Mouse (Mus musculus) liver, postnatal 0 days (tissue): Measurements from ENCODE around the gene Acot1. TPM values are rescaled to one million over a fixed set of nuclear protein-coding genes. Genes with fewer than 3 reads are reported as not detected.
A peak's percentile ranks its signal among the peaks of the same experiment; 100 is the strongest.

Experiments
- ATAC-seq: fragments of 200-750 bp; cut with Nextera tagmentation; 2 replicates; pipeline ENCODE4 v1.8.0; 2017; ENCODE audit warnings: mild to moderate bottlenecking, moderate library complexity
- DNase-seq: peaks from one replicate; pipeline ENCODE4 v3.0.0-alpha.2; 2016
- H3K27ac ChIP-seq: fragments of 300-500 bp; sonication (generic); 2 replicates; pipeline ENCODE4 v1.5.1; 2014; ENCODE audit warnings: antibody characterized with exemption, moderate library complexity, mild to moderate bottlenecking, low read depth
- H3K27me3 ChIP-seq: fragments of 300-500 bp; sonication (generic); 2 replicates; pipeline ENCODE4 v1.6.1; 2014; ENCODE audit warnings: low read length, control low read depth, mixed read lengths; ENCODE audit not compliant: insufficient read depth
- H3K36me3 ChIP-seq: fragments of 300-500 bp; sonication (generic); replicated peaks from 2 replicates; pipeline ENCODE4 v1.6.1; 2014; ENCODE audit warnings: mild to moderate bottlenecking, control low read depth, low read length, moderate library complexity, mixed read lengths; ENCODE audit not compliant: insufficient read depth
- H3K4me1 ChIP-seq: fragments of 300-500 bp; sonication (generic); 2 replicates; pipeline ENCODE4 v1.6.1; 2014; ENCODE audit warnings: antibody characterized with exemption, mild to moderate bottlenecking, control low read depth; ENCODE audit not compliant: insufficient read depth
- H3K4me2 ChIP-seq: fragments of 300-500 bp; sonication (generic); 2 replicates; pipeline ENCODE4 v1.6.1; 2014; ENCODE audit warnings: low read depth, mild to moderate bottlenecking, low read length, moderate library complexity, mixed read lengths
- H3K4me3 ChIP-seq: fragments of 300-500 bp; sonication (generic); 2 replicates; pipeline ENCODE4 v1.5.1; 2014; ENCODE audit warnings: low read depth, low read length
- H3K9ac ChIP-seq: fragments of 300-500 bp; sonication (generic); replicated peaks from 2 replicates; pipeline ENCODE4 v1.6.1; 2014; ENCODE audit warnings: mild to moderate bottlenecking, moderate library complexity
- H3K9me3 ChIP-seq: fragments of 300-500 bp; sonication (generic); 2 replicates; pipeline ENCODE4 v1.6.1; 2016; ENCODE audit warnings: mild to moderate bottlenecking, control low read depth, low read length, mixed read lengths
- CTCF ChIP-seq: sonication (generic); IDR thresholded peaks from 2 replicates; pipeline ENCODE4 v1.5.1; 2016; ENCODE audit warnings: antibody characterized with exemption, low read depth
- EP300 ChIP-seq: IDR thresholded peaks from 2 replicates; pipeline ENCODE4 v1.6.1; 2016; ENCODE audit warnings: antibody characterized with exemption, low read depth, mild to moderate bottlenecking
- WGBS: fragments of 180-500 bp; shearing (Covaris S2); extraction: QIAGEN DNeasy Blood & Tissue Kit; methylation state at CpG from one replicate; pipeline ENCODE4 v1.1.7; 2014; ENCODE audit not compliant: insufficient replicate concordance; 5-methylcytosine and 5-hydroxymethylcytosine counted together
- polyA plus RNA-seq: library from polyadenylated mRNA; unstranded; fragments of >200 nt; fragmentation: Nextera tagmentation; extraction: Ambion mirVana; gene quantifications from 2 replicates; pipeline ENCODE4 v1.2.1, GENCODE M21; 2015

The Acot1 gene
- polyA plus RNA-seq, 1 experiment from 2014 or later, result 87.8 TPM

- peak within 1 kb of the TSS; percentile 55 for H3K27ac ChIP-seq
- H3K27me3 ChIP-seq, result peaks cover 15% of the 10 kb centered on the region; the same call in 1 of the 2 replicates
- DNase-seq (no peak), ATAC-seq (no peak)
- H3K4me1 ChIP-seq, result 0 out of 2 replicates have a peak, but pooled peaks cover 4% of the 10 kb centered on the region
- H3K4me2 ChIP-seq, result peak within 1 kb of the TSS; percentile 65; the same call in 1 of the 2 replicates
- 29% methylated on average over 5 of the region's 5 CpGs for WGBS
- H3K9ac ChIP-seq, result peak within 1 kb of the TSS; percentile 11; the same call in 1 of the 2 replicates
- no peaks in the 10 kb centered on the region for H3K36me3 ChIP-seq
- H3K4me3 ChIP-seq, result 0 out of 2 replicates have a peak within 1 kb of the TSS, but pooled peaks have one; percentile 45
- TF ChIP-seq EP300 (no peak), CTCF (no peak)
- H3K9me3 ChIP-seq, result no peaks in the 10 kb centered on the region
Measured at GRCm38 (mm10) chr12:84051937-84052474, 42.7 kb downstream of the Acot1 start, which contains the start of gene Acot3. Acot3 (plus strand) TSS chr12:84052144.

- DNase-seq (no peak), ATAC-seq (peak; percentile 16; the same call in 1 of the 2 replicates)
- Histone ChIP-seq H3K4me3 (no peak overlapping the region), H3K27me3 (peaks cover 15% of the 10 kb centered on the region; the same call in 1 of the 2 replicates), H3K36me3 (no peaks in the 10 kb centered on the region), H3K27ac (peak overlapping the region; percentile 55), H3K9me3 (no peaks in the 10 kb centered on the region), H3K4me1 (0 out of 2 replicates have a peak, but pooled peaks cover 4% of the 10 kb centered on the region), H3K4me2 (peak overlapping the region; percentile 65; the same call in 1 of the 2 replicates), H3K9ac (peak overlapping the region; percentile 11; the same call in 1 of the 2 replicates)
- TF ChIP-seq EP300 (peak; percentile 4; the same call in 1 of the 2 replicates), CTCF (no peak)
- 66% methylated on average over 7 of the region's 7 CpGs for WGBS
Measured at GRCm38 (mm10) chr12:84052609-84053008, 43.3 kb downstream of the Acot1 start.

GRCm38 (mm10) chr12:84053173-84053572 is 43.9 kb downstream of the Acot1 start:
- no peak for TF ChIP-seq CTCF
- 0 out of 2 replicates have a peak, but pooled peaks have one; percentile 5 for TF ChIP-seq EP300
- Histone ChIP-seq H3K9ac (peak overlapping the region; percentile 60; the same call in 1 of the 2 replicates), H3K4me2 (peak overlapping the region; percentile 65), H3K27ac (peak overlapping the region; percentile 55), H3K9me3 (no peaks in the 10 kb centered on the region), H3K27me3 (peaks cover 15% of the 10 kb centered on the region; the same call in 1 of the 2 replicates), H3K36me3 (no peaks in the 10 kb centered on the region), H3K4me1 (0 out of 2 replicates have a peak, but pooled peaks cover 4% of the 10 kb centered on the region), H3K4me3 (peak overlapping the region; percentile 45)
- DNase-seq (peak; percentile 24), ATAC-seq (peak; percentile 62)
- whole genome bisulfite sequencing, result 15% methylated on average over 16 of the region's 16 CpGs

- DNase-seq (peak; percentile 50), ATAC-seq (peak; percentile 35)
- Histone ChIP-seq H3K4me1 (0 out of 2 replicates have a peak, but pooled peaks cover 4% of the 10 kb centered on the region), H3K9ac (peak overlapping the region; percentile 60), H3K36me3 (no peaks in the 10 kb centered on the region), H3K4me3 (peak overlapping the region; percentile 45), H3K9me3 (no peaks in the 10 kb centered on the region), H3K27me3 (peaks cover 15% of the 10 kb centered on the region; the same call in 1 of the 2 replicates), H3K4me2 (peak overlapping the region; percentile 65), H3K27ac (peak overlapping the region; percentile 55; the same call in 1 of the 2 replicates)
- 5% methylated on average over 28 of the region's 46 CpGs for WGBS
- TF ChIP-seq EP300, result no peak
- TF ChIP-seq CTCF, result peak; percentile 34; the same call in 1 of the 2 replicates
Measured at GRCm38 (mm10) chr12:84053679-84054391, 44.5 kb downstream of the Acot1 start.

GRCm38 (mm10) chr12:84060946-84061345 is 51.7 kb downstream of the Acot1 start:
- Histone ChIP-seq H3K27me3 (0 out of 2 replicates have a peak, but pooled peaks cover 2% of the 10 kb centered on the region), H3K4me1 (no peaks in the 10 kb centered on the region), H3K27ac (no peak overlapping the region), H3K4me2 (no peak overlapping the region), H3K4me3 (no peak overlapping the region), H3K9ac (no peak overlapping the region), H3K36me3 (no peaks in the 10 kb centered on the region), H3K9me3 (no peaks in the 10 kb centered on the region)
- TF ChIP-seq EP300 (no peak), CTCF (peak; percentile 73)
- 15% methylated on average over 2 of the region's 2 CpGs for WGBS
- DNase-seq (peak; percentile 15), ATAC-seq (no peak)

- no peak for DNase-seq
- Histone ChIP-seq H3K36me3 (no peaks in the 10 kb centered on the region), H3K9ac (no peak overlapping the region), H3K4me3 (no peak overlapping the region), H3K4me1 (no peaks in the 10 kb centered on the region), H3K9me3 (no peaks in the 10 kb centered on the region), H3K4me2 (no peak overlapping the region), H3K27ac (no peak overlapping the region), H3K27me3 (0 out of 2 replicates have a peak, but pooled peaks cover 2% of the 10 kb centered on the region)
- ATAC-seq, result no peak
- WGBS, result 92% methylated on average over 20 of the region's 20 CpGs
- TF ChIP-seq EP300, result no peak
- TF ChIP-seq CTCF, result no peak
Measured at GRCm38 (mm10) chr12:84062336-84062735, 53.0 kb downstream of the Acot1 start.
